Mouse (Mus musculus): ENCODE data around the gene Wdr20rt.
"Not testable (repeated sequence)": the region's sequence is repeated elsewhere in the genome, so short reads cannot be mapped to it uniquely, and the experiment has no call there.

The Wdr20rt gene

DNA sequence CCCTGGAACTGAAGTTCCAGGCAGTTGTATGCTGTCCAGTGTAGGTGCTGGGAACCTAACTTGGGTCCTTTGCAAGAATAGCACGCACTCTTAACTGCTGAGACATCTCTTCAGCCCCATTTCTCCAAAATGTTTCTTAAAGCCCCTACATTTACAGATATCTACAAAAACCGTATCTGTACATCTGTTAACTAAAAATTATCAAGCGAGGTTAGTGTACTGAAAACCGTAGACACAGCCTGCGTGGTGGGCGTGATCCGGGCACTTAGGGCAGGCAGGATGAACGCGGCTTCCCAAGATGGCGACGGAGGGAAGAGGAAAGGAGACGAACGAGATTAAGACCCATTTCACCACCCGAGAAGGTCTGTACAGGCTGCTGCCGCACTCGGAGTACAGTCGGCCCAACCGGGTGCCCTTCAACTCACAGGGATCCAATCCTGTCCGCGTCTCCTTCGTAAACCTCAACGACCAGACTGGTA lies at the start of gene Wdr20rt:
Wdr20rt (plus strand) TSS at position 51 of the 479 bp plus-strand sequence.
- DNase-seq (ENCODE audit: extremely low read depth, low read depth, low spot score): no peak

GRCm38 (mm10) chr12:65187365-65187764 lies 38.0 kb upstream of the Wdr20rt start:
- DNase-seq (ENCODE audit: extremely low read depth, low read depth, low spot score): no peak

GRCm38 (mm10) chr12:65189213-65189612 lies 36.1 kb upstream of the Wdr20rt start:
- no peak for DNase-seq (ENCODE audit: extremely low read depth, low read depth, low spot score)

DNA sequence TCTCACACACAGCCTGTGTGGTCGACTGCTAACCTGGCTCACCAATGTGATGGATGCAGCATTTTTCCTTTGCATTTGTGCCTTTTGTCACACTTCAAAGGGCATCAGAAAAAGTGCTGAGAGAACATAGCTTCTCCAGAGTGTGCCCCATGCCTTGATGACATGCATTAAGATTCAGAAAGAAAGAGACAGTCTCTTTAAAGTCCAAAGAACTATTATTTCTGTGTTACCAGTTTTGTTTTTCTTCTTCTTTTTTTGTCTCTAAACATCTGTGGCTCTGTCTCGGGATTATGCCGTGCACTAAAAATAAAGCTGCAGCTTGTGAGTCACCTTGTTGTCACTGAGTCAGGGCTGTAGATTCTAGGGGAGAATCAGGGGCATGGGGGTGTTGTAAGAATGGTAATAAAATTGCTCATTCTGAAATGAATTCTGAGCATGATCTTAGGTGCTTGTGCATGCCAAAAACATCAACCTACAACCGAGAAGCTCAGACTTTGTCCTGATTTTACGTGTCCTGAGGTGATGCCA lies 31.2 kb upstream of the Wdr20rt start:
- no peak for DNase-seq (ENCODE audit: extremely low read depth, low read depth, low spot score)

GRCm38 (mm10) chr12:65201812-65202211 lies 23.5 kb upstream of the Wdr20rt start:
- DNase-seq (ENCODE audit: extremely low read depth, low read depth, low spot score): no peak

GRCm38 (mm10) chr12:65206431-65206830 lies 18.9 kb upstream of the Wdr20rt start:
- DNase-seq (ENCODE audit: extremely low read depth, low read depth, low spot score): no peak

- no peak for DNase-seq (ENCODE audit: extremely low read depth, low read depth, low spot score)
Measured at GRCm38 (mm10) chr12:65216404-65216840, 8.9 kb upstream of the Wdr20rt start.

GRCm38 (mm10) chr12:65228628-65229027 lies 3.3 kb downstream of the Wdr20rt start:
- no peak for DNase-seq (ENCODE audit: extremely low read depth, low read depth, low spot score)

- DNase-seq (ENCODE audit: extremely low read depth, low read depth, low spot score): no peak
Measured at GRCm38 (mm10) chr12:65229041-65229440, 3.7 kb downstream of the Wdr20rt start.

GRCm38 (mm10) chr12:65232801-65233200 lies 7.5 kb downstream of the Wdr20rt start:
- DNase-seq (ENCODE audit: extremely low read depth, low read depth, low spot score): not testable (repeated sequence)

DNA sequence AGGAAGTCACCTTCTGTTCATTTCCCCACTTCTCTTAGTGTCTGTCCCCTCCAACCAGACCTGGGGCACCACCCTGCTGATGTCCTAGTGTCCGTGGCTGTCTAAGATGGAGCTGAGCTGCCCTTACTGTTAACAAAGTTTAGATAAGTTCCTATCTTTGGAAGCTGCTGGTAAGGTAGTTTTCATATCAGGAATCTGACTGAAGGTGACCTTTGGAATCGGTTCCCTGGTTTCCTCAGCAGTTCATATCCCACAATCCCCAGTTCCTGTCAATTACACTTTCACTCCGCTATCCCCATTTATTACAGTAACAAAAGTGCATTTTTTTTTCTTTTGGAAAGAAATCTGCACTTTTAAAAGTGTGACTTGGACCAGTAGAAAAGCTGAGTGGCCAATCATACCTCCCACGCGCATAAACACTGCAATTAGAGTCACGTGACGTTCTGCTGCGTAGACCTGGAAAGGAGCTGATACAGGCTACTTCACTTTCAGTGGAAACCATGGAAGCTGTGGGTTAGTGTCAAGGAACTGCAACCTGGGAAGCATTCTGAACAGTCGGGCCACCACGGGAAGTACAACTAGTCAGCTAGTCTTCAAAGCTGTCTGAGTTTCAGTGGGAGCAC lies 24.9 kb downstream of the Wdr20rt start:
- no peak for DNase-seq (ENCODE audit: extremely low read depth, low read depth, low spot score)

- DNase-seq (ENCODE audit: extremely low read depth, low read depth, low spot score): no peak
Measured at GRCm38 (mm10) chr12:65256887-65257286, 31.6 kb downstream of the Wdr20rt start.

DNA sequence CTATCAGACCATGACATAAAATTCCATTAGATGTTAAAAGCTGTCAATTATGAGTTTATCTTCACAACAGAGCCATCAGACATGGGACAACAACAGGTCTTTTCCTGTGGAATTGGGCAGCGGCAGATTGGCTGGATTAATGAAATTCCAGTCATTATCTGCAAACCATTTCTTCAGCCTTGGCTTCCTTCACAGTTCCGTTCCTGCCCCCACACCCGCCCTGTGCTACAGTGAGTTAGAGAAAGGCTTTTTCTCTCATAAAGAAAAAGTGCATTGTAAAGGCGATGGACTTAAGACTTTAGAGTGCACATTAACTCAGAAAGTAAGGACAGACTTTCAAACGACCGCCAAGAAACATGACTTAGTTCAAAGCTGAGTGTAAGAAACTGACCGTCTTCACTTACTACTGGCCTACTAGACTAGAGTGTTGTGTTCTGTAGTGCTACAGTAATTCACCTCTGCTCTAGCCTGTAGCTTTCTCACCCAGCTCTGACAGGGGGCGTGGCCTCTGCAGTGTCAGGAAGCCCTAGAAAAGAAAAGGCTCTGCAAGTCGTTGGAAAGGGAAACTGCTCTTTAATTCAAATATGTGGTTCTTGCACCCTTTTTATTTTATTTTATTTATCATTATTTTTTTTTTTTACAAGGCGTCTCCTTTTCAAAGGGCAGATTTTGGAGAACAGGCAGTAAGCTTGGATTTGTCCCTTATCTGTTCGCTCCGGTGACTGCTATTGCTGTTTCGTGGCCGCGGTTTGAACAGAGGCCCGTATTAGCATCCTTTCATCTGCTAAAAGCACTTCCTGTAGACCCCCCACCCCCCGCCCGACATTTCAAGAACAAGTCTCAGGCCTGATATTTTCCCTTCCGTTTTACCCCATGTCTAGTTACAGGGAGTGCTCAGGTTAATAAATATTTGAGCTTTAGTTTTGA lies 33.2 kb downstream of the Wdr20rt start:
- no peak for DNase-seq (ENCODE audit: extremely low read depth, low read depth, low spot score)

GRCm38 (mm10) chr12:65259139-65260111 lies 34.1 kb downstream of the Wdr20rt start:
- DNase-seq (ENCODE audit: extremely low read depth, low read depth, low spot score): no peak

- no peak for DNase-seq (ENCODE audit: extremely low read depth, low read depth, low spot score)
Measured at GRCm38 (mm10) chr12:65268311-65268984, 43.1 kb downstream of the Wdr20rt start.

- DNase-seq (ENCODE audit: extremely low read depth, low read depth, low spot score): no peak
Measured at GRCm38 (mm10) chr12:65269406-65269805, 44.1 kb downstream of the Wdr20rt start.

GRCm38 (mm10) chr12:65273807-65274206 lies 48.5 kb downstream of the Wdr20rt start:
- DNase-seq (ENCODE audit: extremely low read depth, low read depth, low spot score): no peak

Data from fat pad, adult 2 months (tissue).